Mouse (Mus musculus): ENCODE results near the gene Dnah2. TPM values are rescaled to one million over a fixed set of nuclear protein-coding genes. Genes with fewer than 3 reads are reported as not detected.
A peak's percentile ranks its signal among the peaks of the same experiment; 100 is the strongest.

Dnah2 gene
- polyA plus RNA-seq, 1 experiment = 3.1 TPM

GRCm38 (mm10) chr11:69490898-69491297 is 58.0 kb downstream of the Dnah2 start:
- Histone ChIP-seq H3K4me1 (ENCODE audit: control insufficient read depth, insufficient read depth, low read length) (no peaks in the 10 kb centered on the region), H3K4me3 (replicated peaks; ENCODE audit: extremely low read depth, low read depth, low read length) (no peak overlapping the region)
- no peak for DNase-seq
- TF ChIP-seq POLR2A (IDR thresholded peaks at IDR 0.05; ENCODE audit: borderline replicate concordance, extremely low read depth, low read depth, low read length) = no peak
- TF ChIP-seq CTCF (IDR thresholded peaks at IDR 0.05; ENCODE audit: insufficient read depth, low read length) = no peak
- WGBS = 43% methylated on average over 2 of the region's 2 CpGs

GRCm38 (mm10) chr11:69487474-69487873 is 61.4 kb downstream of the Dnah2 start:
- DNase-seq = no peak
- WGBS = 60% methylated on average over 2 of the region's 2 CpGs

GRCm38 (mm10) chr11:69477645-69478044 is 71.3 kb downstream of the Dnah2 start:
- TF ChIP-seq POLR2A (IDR thresholded peaks at IDR 0.05; ENCODE audit: borderline replicate concordance, extremely low read depth, low read depth, low read length) (no peak), CTCF (IDR thresholded peaks at IDR 0.05; ENCODE audit: insufficient read depth, low read length) (no peak)

More at GRCm38 (mm10) chr11:69487474-69487873, 61.4 kb downstream of the Dnah2 start:
- H3K4me1 ChIP-seq (ENCODE audit: control insufficient read depth, insufficient read depth, low read length) = no peaks in the 10 kb centered on the region
- TF ChIP-seq POLR2A (IDR thresholded peaks at IDR 0.05; ENCODE audit: borderline replicate concordance, extremely low read depth, low read depth, low read length) = no peak
- no peak for TF ChIP-seq CTCF (IDR thresholded peaks at IDR 0.05; ENCODE audit: insufficient read depth, low read length)
- H3K4me3 ChIP-seq (replicated peaks; ENCODE audit: extremely low read depth, low read depth, low read length) = no peak overlapping the region

GRCm38 (mm10) chr11:69476802-69477201 is 72.1 kb downstream of the Dnah2 start:
- peak; percentile 50 for DNase-seq
- 72% methylated on average over 10 of the region's 10 CpGs for WGBS
- TF ChIP-seq CTCF (IDR thresholded peaks at IDR 0.05; ENCODE audit: insufficient read depth, low read length) (no peak), POLR2A (IDR thresholded peaks at IDR 0.05; ENCODE audit: borderline replicate concordance, extremely low read depth, low read depth, low read length) (no peak)
- Histone ChIP-seq H3K4me3 (replicated peaks; ENCODE audit: extremely low read depth, low read depth, low read length) (no peak overlapping the region), H3K4me1 (ENCODE audit: control insufficient read depth, insufficient read depth, low read length) (no peaks in the 10 kb centered on the region)

More at GRCm38 (mm10) chr11:69477645-69478044, 71.3 kb downstream of the Dnah2 start:
- DNase-seq = no peak
- no peak overlapping the region for H3K4me3 ChIP-seq (replicated peaks; ENCODE audit: extremely low read depth, low read depth, low read length)
- 90% methylated on average over 8 of the region's 8 CpGs for WGBS
- no peaks in the 10 kb centered on the region for H3K4me1 ChIP-seq (ENCODE audit: control insufficient read depth, insufficient read depth, low read length)

- TF ChIP-seq CTCF (IDR thresholded peaks at IDR 0.05; ENCODE audit: insufficient read depth, low read length) = no peak
- no peak for TF ChIP-seq POLR2A (IDR thresholded peaks at IDR 0.05; ENCODE audit: borderline replicate concordance, extremely low read depth, low read depth, low read length)
- DNase-seq = no peak
- no peaks in the 10 kb centered on the region for H3K4me1 ChIP-seq (ENCODE audit: control insufficient read depth, insufficient read depth, low read length)
- WGBS = 40% methylated on average over 5 of the region's 5 CpGs
- H3K4me3 ChIP-seq (replicated peaks; ENCODE audit: extremely low read depth, low read depth, low read length) = no peak overlapping the region
Observed at GRCm38 (mm10) chr11:69474737-69475136, 74.2 kb downstream of the Dnah2 start.

GRCm38 (mm10) chr11:69472687-69473086 is 76.2 kb downstream of the Dnah2 start:
- no peaks in the 10 kb centered on the region for H3K4me1 ChIP-seq (ENCODE audit: control insufficient read depth, insufficient read depth, low read length)
- DNase-seq = no peak
- no peak overlapping the region for H3K4me3 ChIP-seq (replicated peaks; ENCODE audit: extremely low read depth, low read depth, low read length)
- 33% methylated on average over 5 of the region's 5 CpGs for WGBS
- no peak for TF ChIP-seq CTCF (IDR thresholded peaks at IDR 0.05; ENCODE audit: insufficient read depth, low read length)
- TF ChIP-seq POLR2A (IDR thresholded peaks at IDR 0.05; ENCODE audit: borderline replicate concordance, extremely low read depth, low read depth, low read length) = no peak

GRCm38 (mm10) chr11:69471491-69471890 is 77.4 kb downstream of the Dnah2 start:
- WGBS = 33% methylated on average over 8 of the region's 8 CpGs
- no peak for DNase-seq
- Histone ChIP-seq H3K4me1 (ENCODE audit: control insufficient read depth, insufficient read depth, low read length) (no peaks in the 10 kb centered on the region), H3K4me3 (replicated peaks; ENCODE audit: extremely low read depth, low read depth, low read length) (no peak overlapping the region)
- TF ChIP-seq CTCF (IDR thresholded peaks at IDR 0.05; ENCODE audit: insufficient read depth, low read length) = no peak
- no peak for TF ChIP-seq POLR2A (IDR thresholded peaks at IDR 0.05; ENCODE audit: borderline replicate concordance, extremely low read depth, low read depth, low read length)

GRCm38 (mm10) chr11:69469301-69469700 is 79.6 kb downstream of the Dnah2 start:
- DNase-seq = no peak
- Histone ChIP-seq H3K4me1 (ENCODE audit: control insufficient read depth, insufficient read depth, low read length) (no peaks in the 10 kb centered on the region), H3K4me3 (replicated peaks; ENCODE audit: extremely low read depth, low read depth, low read length) (no peak overlapping the region)
- 71% methylated on average over 9 of the region's 9 CpGs for WGBS
- TF ChIP-seq CTCF (IDR thresholded peaks at IDR 0.05; ENCODE audit: insufficient read depth, low read length) (no peak), POLR2A (IDR thresholded peaks at IDR 0.05; ENCODE audit: borderline replicate concordance, extremely low read depth, low read depth, low read length) (no peak)

- 95% methylated on average over 7 of the region's 7 CpGs for WGBS
- DNase-seq = no peak
- Histone ChIP-seq H3K4me1 (ENCODE audit: control insufficient read depth, insufficient read depth, low read length) (no peaks in the 10 kb centered on the region), H3K4me3 (replicated peaks; ENCODE audit: extremely low read depth, low read depth, low read length) (no peak overlapping the region)
- TF ChIP-seq CTCF (IDR thresholded peaks at IDR 0.05; ENCODE audit: insufficient read depth, low read length) (no peak), POLR2A (IDR thresholded peaks at IDR 0.05; ENCODE audit: borderline replicate concordance, extremely low read depth, low read depth, low read length) (no peak)
Observed at GRCm38 (mm10) chr11:69463996-69464395, 84.9 kb downstream of the Dnah2 start.

GRCm38 (mm10) chr11:69461568-69461967 is 87.3 kb downstream of the Dnah2 start:
- 62% methylated on average over 5 of the region's 5 CpGs for WGBS
- no peaks in the 10 kb centered on the region for H3K4me1 ChIP-seq (ENCODE audit: control insufficient read depth, insufficient read depth, low read length)
- H3K4me3 ChIP-seq (replicated peaks; ENCODE audit: extremely low read depth, low read depth, low read length) = no peak overlapping the region
- no peak for DNase-seq
- TF ChIP-seq CTCF (IDR thresholded peaks at IDR 0.05; ENCODE audit: insufficient read depth, low read length) (no peak), POLR2A (IDR thresholded peaks at IDR 0.05; ENCODE audit: borderline replicate concordance, extremely low read depth, low read depth, low read length) (no peak)
